Mouse (Mus musculus) CH12.LX (cell line): ENCODE measurements around the gene Wrnip1. TPM values are rescaled to one million over a fixed set of nuclear protein-coding genes. Genes with fewer than 3 reads are reported as not detected.
A peak's percentile ranks its signal among the peaks of the same experiment; 100 is the strongest.

Experiments used
- DNase-seq: peaks from one replicate; pipeline ENCODE4 v3.0.0-alpha.2; 2013; ENCODE audit errors: extremely low read depth
- H3K27ac ChIP-seq: 2 replicates; pipeline ENCODE4 v1.5.1; 2012; ENCODE audit warnings: low read depth, mild to moderate bottlenecking, control low read depth, moderate library complexity; ENCODE audit not compliant: insufficient read depth
- H3K27me3 ChIP-seq: replicated peaks from 2 replicates; pipeline ENCODE3; 2012; ENCODE audit warnings: inconsistent platforms
- H3K36me3 ChIP-seq, 2 experiments: replicated peaks in 1 of 2; 2 replicates each; pipeline versions ENCODE3 to v1.6.1; 2012; ENCODE audit warnings: inconsistent platforms in 1 of 2, low read length in 1 of 2, mild to moderate bottlenecking in 1 of 2, mixed read lengths in 1 of 2, moderate library complexity in 1 of 2; ENCODE audit not compliant: control insufficient read depth in 1 of 2, insufficient read depth in 1 of 2
- H3K4me1 ChIP-seq, 2 experiments: 2 replicates each; pipeline ENCODE4 v1.6.1; 2012; ENCODE audit warnings: inconsistent platforms in 1 of 2, moderate library complexity in 1 of 2; ENCODE audit not compliant: insufficient read depth in 2 of 2, control insufficient read depth in 1 of 2
- H3K4me2 ChIP-seq: 2 replicates; pipeline ENCODE4 v1.6.1; 2012; ENCODE audit warnings: low read depth, mild to moderate bottlenecking, control low read depth; ENCODE audit not compliant: poor library complexity, insufficient read depth, severe bottlenecking
- H3K4me3 ChIP-seq, 3 experiments: fragments of 150-350 bp in 1 of 3; sonication (generic) in 1 of 3; replicated peaks in 1 of 3; 2 replicates each; pipeline versions ENCODE3 to v1.5.1; 2011 to 2012; ENCODE audit warnings: low read depth in 2 of 3, low read length in 2 of 3, mild to moderate bottlenecking in 2 of 3, moderate library complexity in 2 of 3, control low read depth in 1 of 3, improper control_type of control experiment in 1 of 3, inconsistent platforms in 1 of 3, mixed read lengths in 1 of 3; ENCODE audit not compliant: poor library complexity in 1 of 3
- H3K79me2 ChIP-seq: replicated peaks from 2 replicates; pipeline ENCODE4 v1.6.1; 2012; ENCODE audit warnings: mild to moderate bottlenecking, moderate library complexity; ENCODE audit not compliant: control insufficient read depth, poor library complexity, insufficient read depth, severe bottlenecking; ENCODE audit errors: extremely low read depth
- H3K9ac ChIP-seq: 2 replicates; pipeline ENCODE4 v1.6.1; 2012; ENCODE audit warnings: low read depth, mild to moderate bottlenecking, control low read depth, moderate library complexity; ENCODE audit not compliant: insufficient read depth
- H3K9me3 ChIP-seq: replicated peaks from 2 replicates; pipeline ENCODE3; 2012; ENCODE audit warnings: low read length, inconsistent platforms, mixed read lengths
- CTCF ChIP-seq, 2 experiments: IDR thresholded peaks in 1 of 2; conservative IDR thresholded peaks in 1 of 2; 2 replicates each; pipeline ENCODE4 v1.5.1; 2011 to 2012; ENCODE audit warnings: low read depth in 2 of 2, low read length in 2 of 2, improper control_type of control experiment in 1 of 2, inconsistent platforms in 1 of 2, mild to moderate bottlenecking in 1 of 2, moderate library complexity in 1 of 2
- HCFC1 ChIP-seq: IDR thresholded peaks from 2 replicates; pipeline ENCODE4 v1.6.1; 2012; ENCODE audit warnings: low read depth, mild to moderate bottlenecking, inconsistent platforms, low read length, improper control_type of control experiment
- JUN ChIP-seq: IDR thresholded peaks from 2 replicates; pipeline ENCODE4 v1.6.1; 2011; ENCODE audit warnings: low read depth, mild to moderate bottlenecking, low read length, improper control_type of control experiment, moderate library complexity; ENCODE audit not compliant: insufficient read depth
- KAT2A ChIP-seq: IDR thresholded peaks from 2 replicates; pipeline ENCODE4 v1.6.1; 2012; ENCODE audit warnings: low read length, improper control_type of control experiment, inconsistent platforms; ENCODE audit not compliant: insufficient replicate concordance
- MAX ChIP-seq: IDR thresholded peaks from 2 replicates; pipeline ENCODE4 v1.6.1; 2011; ENCODE audit warnings: low read length, improper control_type of control experiment
- MYC ChIP-seq: IDR thresholded peaks from 2 replicates; pipeline ENCODE4 v1.6.1; 2011; ENCODE audit warnings: low read depth, mild to moderate bottlenecking, improper control_type of control experiment, low read length
- NRF1 ChIP-seq: IDR thresholded peaks from 2 replicates; pipeline ENCODE4 v1.6.1; 2014; ENCODE audit warnings: low read depth, mild to moderate bottlenecking, inconsistent platforms, low read length, improper control_type of control experiment, moderate library complexity
- POLR2A ChIP-seq: IDR thresholded peaks from 2 replicates; pipeline ENCODE4 v1.6.1; 2011; ENCODE audit warnings: low read depth, mild to moderate bottlenecking, improper control_type of control experiment, low read length
- RCOR1 ChIP-seq: conservative IDR thresholded peaks from 2 replicates; pipeline ENCODE4 v1.6.1; 2012; ENCODE audit warnings: low read depth, mild to moderate bottlenecking, inconsistent platforms, low read length, improper control_type of control experiment
- TBP ChIP-seq: conservative IDR thresholded peaks from 2 replicates; pipeline ENCODE4 v1.6.1; 2011; ENCODE audit warnings: low read depth, low read length, improper control_type of control experiment
- UBTF ChIP-seq: IDR thresholded peaks from 2 replicates; pipeline ENCODE4 v1.6.1; 2012; ENCODE audit warnings: low read depth, mild to moderate bottlenecking, inconsistent platforms, low read length, improper control_type of control experiment, moderate library complexity
- ZKSCAN1 ChIP-seq: IDR thresholded peaks from 2 replicates; pipeline ENCODE4 v1.6.1; 2012; ENCODE audit warnings: low read depth, inconsistent platforms, low read length, improper control_type of control experiment, borderline replicate concordance
- ZMIZ1 ChIP-seq: IDR thresholded peaks from 2 replicates; pipeline ENCODE4 v1.6.1; 2012; ENCODE audit warnings: low read depth, mild to moderate bottlenecking, inconsistent platforms, low read length, improper control_type of control experiment
- ZNF384 ChIP-seq: IDR thresholded peaks from 2 replicates; pipeline ENCODE4 v1.6.1; 2012; ENCODE audit warnings: low read depth, low read length, improper control_type of control experiment, inconsistent platforms
- dilution Hi-C: fragments of 300-500 bp; cut with MboI; formaldehyde crosslinking; loops from 2 replicates; pipeline ENCODE4 v1.14.3; 2020; ENCODE audit warnings: low sequenced_read_pairs; ENCODE audit not compliant: extremely low pct_unique_long_range_greater_than_20kb, extremely low pct_ligation_motif_present
- in situ Hi-C: fragments of 300-500 bp; cut with MboI; formaldehyde crosslinking; loops from 3 replicates; pipeline ENCODE4 v1.14.3; 2019; ENCODE audit warnings: low sequenced_read_pairs, low pct_ligation_motif_present, low pct_unique_long_range_greater_than_20kb, mixed read lengths
- polyA plus RNA-seq: library from polyadenylated mRNA; unstranded; fragments of >175 nt; gene quantifications from 2 replicates; pipeline ENCODE4 v1.2.1, GENCODE M21; 2012; ENCODE audit warnings: low read depth; ENCODE audit not compliant: insufficient read length
- total RNA-seq, 2 experiments: library from RNA; depleted of rRNA; stranded (reverse); fragments of 300-350 nt in 1 of 2; fragments of >200 nt in 1 of 2; gene quantifications; 2 replicates each; pipeline ENCODE4 v1.2.3; 2012 to 2014

Wrnip1 gene
- total and polyA plus RNA-seq, 3 experiments = 47.4 to 61.4 (median 60.5) TPM

- Histone ChIP-seq H3K27ac (no peak overlapping the region), H3K4me2 (no peak overlapping the region), H3K4me3 (no peak overlapping the region), H3K9ac (no peak overlapping the region), H3K36me3 (peaks cover 43 to 66% of the 10 kb centered on the region in 2 experiments), H3K9me3 (no peaks in the 10 kb centered on the region), H3K4me1 (peaks cover 5 to 36% of the 10 kb centered on the region in 2 experiments), H3K79me2 (no peaks in the 10 kb centered on the region), H3K27me3 (no peaks in the 10 kb centered on the region)
- dilution Hi-C loops (no loop called here), in situ Hi-C loops (no loop called here)
- DNase-seq = no peak
- TF ChIP-seq POLR2A (no peak), MAX (no peak)
Measured at GRCm38 (mm10) chr13:32821671-32822070, 19.8 kb downstream of the Wrnip1 start.

- no peaks in the 10 kb centered on the region for H3K9me3 ChIP-seq
- no peak overlapping the region for H3K4me2 ChIP-seq
- H3K4me3 ChIP-seq = no peak overlapping the region
- no peak overlapping the region for H3K27ac ChIP-seq
- DNase-seq = no peak
- dilution Hi-C loops = no loop called here
- H3K36me3 ChIP-seq = peaks cover 32 to 52% of the 10 kb centered on the region in 2 experiments
- H3K9ac ChIP-seq = no peak overlapping the region
- no peaks in the 10 kb centered on the region for H3K79me2 ChIP-seq
- in situ Hi-C loops = no loop called here
- TF ChIP-seq HCFC1 = no peak
- no peak for TF ChIP-seq ZKSCAN1
- TF ChIP-seq KAT2A = no peak
- TF ChIP-seq TBP = no peak
- no peak for TF ChIP-seq CTCF (conservative IDR thresholded peaks at IDR 0.05 in 1 of 2, IDR thresholded peaks at IDR 0.05 in 1 of 2; ENCODE audit: low read depth in 2 of 2, low read length in 2 of 2)
- no peak for TF ChIP-seq ZMIZ1
- TF ChIP-seq MYC = no peak
- no peaks in the 10 kb centered on the region for H3K27me3 ChIP-seq
- H3K4me1 ChIP-seq = peaks cover 7 to 51% of the 10 kb centered on the region in 2 experiments
Measured at GRCm38 (mm10) chr13:32823126-32823525, 21.3 kb downstream of the Wrnip1 start.

- Histone ChIP-seq H3K27me3 (no peaks in the 10 kb centered on the region), H3K36me3 (peaks cover 25 to 37% of the 10 kb centered on the region in 2 experiments), H3K79me2 (no peaks in the 10 kb centered on the region), H3K4me2 (peak overlapping the region; percentile 87; the same call in 1 of the 2 replicates), H3K27ac (no peak overlapping the region), H3K4me3 (no peak overlapping the region), H3K9ac (no peak overlapping the region), H3K4me1 (peaks cover 7 to 65% of the 10 kb centered on the region in 2 experiments), H3K9me3 (no peaks in the 10 kb centered on the region)
- TF ChIP-seq KAT2A = no peak
- no peak for TF ChIP-seq NRF1
- TF ChIP-seq RCOR1 = no peak
- no peak for TF ChIP-seq POLR2A
- no peak for TF ChIP-seq JUN
- TF ChIP-seq MYC = no peak
- TF ChIP-seq MAX = no peak
- no peak for TF ChIP-seq ZNF384
- TF ChIP-seq UBTF = no peak
- in situ Hi-C loops = no loop called here
- no peak for DNase-seq
- dilution Hi-C loops = no loop called here
Measured at GRCm38 (mm10) chr13:32824377-32825330, 22.8 kb downstream of the Wrnip1 start.
